21 mouse cellular contexts compared by ENCODE assay signal in the genomic region with DNA sequence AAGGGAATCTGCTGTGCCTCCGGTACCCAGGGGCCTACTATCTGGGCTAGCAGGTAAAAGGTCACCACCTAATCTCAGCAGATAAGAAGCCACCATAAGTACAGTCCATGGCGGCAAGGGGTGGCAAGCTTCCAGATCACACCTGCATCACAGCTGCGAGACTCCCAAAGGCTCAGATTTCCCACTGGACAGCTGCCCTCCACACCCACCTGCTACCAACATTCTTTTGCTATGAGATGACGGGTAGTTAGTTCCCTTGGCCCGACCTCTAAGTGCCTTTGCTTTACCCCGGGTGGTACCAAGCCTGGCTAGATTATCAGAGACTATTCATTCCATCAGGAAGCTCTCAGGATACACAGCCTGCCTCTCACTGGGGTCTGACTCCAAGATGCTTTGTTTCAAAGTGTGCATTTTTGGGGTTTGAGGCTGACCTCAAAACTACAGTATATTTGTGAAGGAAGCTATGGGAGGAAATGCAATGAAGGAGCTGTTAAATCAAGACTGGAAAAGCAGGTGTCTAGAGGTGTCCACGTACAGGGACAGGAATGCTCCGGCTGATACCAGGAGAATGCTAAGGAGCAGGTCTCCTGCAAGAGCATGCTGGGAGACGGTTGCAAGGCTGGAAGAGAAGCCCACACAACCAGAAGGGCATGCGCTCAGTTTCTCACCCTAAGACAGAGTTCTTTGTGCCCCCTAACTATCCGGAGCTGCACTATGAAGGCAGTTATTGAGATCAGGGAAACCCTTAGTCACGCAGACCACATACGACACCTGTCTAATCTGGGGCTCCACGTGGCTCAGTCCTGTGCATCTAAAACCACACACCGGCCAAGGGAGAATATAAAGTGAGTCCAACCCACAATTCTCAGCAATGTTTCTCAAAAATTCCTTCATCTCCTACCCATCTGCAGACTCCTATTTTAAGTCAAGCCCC. TPM values are rescaled to one million over a fixed set of nuclear protein-coding genes. Genes with fewer than 3 reads are reported as not detected.
DNase-seq lines count a peak whose midpoint lies in the region; ATAC-seq lines count a peak whose summit lies in the region.
"Had no signal": no experiment of that assay in that cellular context is flagged by ENCODE, and none has a peak within 500 bp of the region (broad histone marks: within the 10 kb centered on the region; RNA-seq: fewer than 3 reads in every experiment).

No protein-coding gene starts in this region.

- no peaks in the 10 kb centered on the region for H3K36me3 ChIP-seq in heart, embryonic 11.5 days (ENCODE audit: control insufficient read depth, insufficient read depth, low read length)
- no peaks in the 10 kb centered on the region for H3K36me3 ChIP-seq in forebrain, embryonic 16.5 days (ENCODE audit: control insufficient read depth, insufficient read depth)
- H3K36me3 ChIP-seq: embryonic facial prominence, embryonic 13.5 days; forebrain, embryonic 10.5 days; midbrain, embryonic 13.5 days had no signal

- intact Hi-C loops in left cerebral cortex, postnatal 36 days (cut with DNase I): no loop called here

- H3K27me3 ChIP-seq in heart, embryonic 11.5 days (ENCODE audit: control insufficient read depth, insufficient read depth, low read length): no peaks in the 10 kb centered on the region
- H3K27me3 ChIP-seq in forebrain, embryonic 16.5 days (replicated peaks; ENCODE audit: control insufficient read depth, insufficient read depth, low read length): no peaks in the 10 kb centered on the region
- H3K27me3 ChIP-seq: embryonic facial prominence, embryonic 13.5 days; midbrain, embryonic 13.5 days had no signal

- H3K9ac ChIP-seq in heart, embryonic 11.5 days (ENCODE audit: low read depth, low read length): no peak overlapping the region
- no peak overlapping the region for H3K9ac ChIP-seq in forebrain, embryonic 16.5 days (replicated peaks; ENCODE audit: low read depth, low read length)
- H3K9ac ChIP-seq: embryonic facial prominence, embryonic 13.5 days; midbrain, embryonic 13.5 days had no signal

- ATAC-seq in heart, embryonic 11.5 days (replicated peaks; ENCODE audit: insufficient number of reproducible peaks, low FRiP score, low TSS enrichment): no peak
- peak; percentile 34; the same call in 1 of the 2 replicates for ATAC-seq in megakaryocyte-erythroid progenitor cell, adult 5-6 weeks (replicated peaks; ENCODE audit: low FRiP score, low TSS enrichment, poor library complexity, severe bottlenecking)
- ATAC-seq in forebrain, embryonic 16.5 days: no peak
- ATAC-seq: activated CD4-positive, CD25-positive, alpha-beta regulatory T cell, adult 4 months; hindbrain, embryonic 16.5 days; midbrain, embryonic 13.5 days had no signal

- peaks cover 10% of the 10 kb centered on the region for H3K9me3 ChIP-seq in heart, embryonic 11.5 days (replicated peaks; ENCODE audit: control insufficient read depth, low read length)
- H3K9me3 ChIP-seq in forebrain, embryonic 16.5 days (ENCODE audit: control insufficient read depth, low read length): peaks cover 2% of the 10 kb centered on the region; the same call in 1 of the 2 replicates

- 69% methylated on average over 15 of the region's 15 CpGs for WGBS in heart, embryonic 11.5 days (ENCODE audit: insufficient replicate concordance)
- WGBS in forebrain, embryonic 16.5 days: 90% methylated on average over 15 of the region's 15 CpGs

- H3K4me3 ChIP-seq in heart, embryonic 11.5 days (ENCODE audit: low read depth, low read length): no peak overlapping the region
- H3K4me3 ChIP-seq in forebrain, embryonic 16.5 days (replicated peaks; ENCODE audit: low read length): no peak overlapping the region
- H3K4me3 ChIP-seq: embryonic facial prominence, embryonic 13.5 days; forebrain, embryonic 10.5 days; midbrain, embryonic 13.5 days had no signal

- H3K4me2 ChIP-seq in heart, embryonic 11.5 days: no peak overlapping the region
- H3K4me2 ChIP-seq in forebrain, embryonic 16.5 days (ENCODE audit: low read length): no peak overlapping the region
- H3K4me2 ChIP-seq: embryonic facial prominence, embryonic 13.5 days; liver, embryonic 11.5 days; midbrain, embryonic 13.5 days had no signal

- no peak overlapping the region for H3K27ac ChIP-seq in heart, embryonic 11.5 days (ENCODE audit: low read depth, low read length)
- no peak overlapping the region for H3K27ac ChIP-seq in forebrain, embryonic 16.5 days (ENCODE audit: low read length)
- H3K27ac ChIP-seq: embryonic facial prominence, embryonic 13.5 days; forebrain, embryonic 10.5 days; midbrain, embryonic 13.5 days had no signal

- DNase-seq in heart, postnatal 4 days: peak; percentile 48
- peak; percentile 14 for DNase-seq in 3134 (ENCODE audit: extremely low read depth, insufficient read length, low spot score)
- DNase-seq in R1 (ENCODE audit: low read depth, low spot score): peak; percentile 78
- no peak for DNase-seq in left cerebral cortex, postnatal 36 days (ENCODE audit: low spot score in 2 of 2)
- no peak for DNase-seq in spleen, adult 18-20 months
- DNase-seq: adrenal gland, postnatal 36 days; cerebellum, postnatal 14 days; gastrocnemius, postnatal 36 days; kidney, adult 8-10 months; kidney, postnatal 4 days; left cerebral cortex, postnatal 4 days; right cerebral cortex, adult 18-20 months had no signal

- peaks cover 3% of the 10 kb centered on the region; the same call in 1 of the 2 replicates for H3K4me1 ChIP-seq in heart, embryonic 11.5 days (ENCODE audit: control insufficient read depth, insufficient read depth, low read length)
- H3K4me1 ChIP-seq in forebrain, embryonic 16.5 days (replicated peaks; ENCODE audit: control insufficient read depth, insufficient read depth, low read length): no peaks in the 10 kb centered on the region
- H3K4me1 ChIP-seq: embryonic facial prominence, embryonic 13.5 days; forebrain, embryonic 10.5 days; midbrain, embryonic 13.5 days had no signal

RNA-seq across cellular contexts. Expression of a gene that starts 37.3 kb away (rescaled TPM):
- 1 to 10 TPM; 8.3 TPM for total RNA-seq in heart, postnatal 4 days (2021)
- 18.7 and 21.8 TPM in 2 replicates for polyA plus RNA-seq in heart, embryonic 11.5 days (2014; fragmentation: Nextera tagmentation; extraction: Ambion mirVana)
- 22.1 and 34.8 TPM in 2 replicates for total RNA-seq in megakaryocyte-erythroid progenitor cell, adult 5-6 weeks (2014; fragmentation: Nextera tagmentation)
- 10.5 and 13.9 TPM in 2 replicates for total RNA-seq in megakaryocyte-erythroid progenitor cell, adult 5-6 weeks (2017)
- 10 to 100 TPM; 13.8 to 16.6 TPM for total RNA-seq in left cerebral cortex, postnatal 36 days (2021)
- 24.0 and 26.9 TPM in 2 replicates for polyA plus RNA-seq in forebrain, embryonic 16.5 days (2015; fragmentation: Nextera tagmentation; extraction: Ambion mirVana)

Comparison
In these comparisons a context has a peak if more than half of its experiments do, and no peak if none do; other contexts are left out.
1. DNase-seq: peak in heart, postnatal 4 days (single experiment), 3134 (single experiment) and R1 (single experiment); none in left cerebral cortex, postnatal 36 days (0 of 2) and spleen, adult 18-20 months (0 of 2).